Mouse (Mus musculus): ENCODE measurements at regions not wholly inside any gene's neighbourhood (a gene's known extent, or its start where the extent isn't known, plus 50 kb on each side); places are given as distances from the start of the nearest gene placed in this dataset.

GRCm38 (mm10) chr2:167878255-167878865, 53.5 kb upstream of the Ptpn1 start:
- no peak for TF ChIP-seq CTCF (IDR thresholded peaks at IDR 0.05; ENCODE audit: borderline replicate concordance, insufficient read depth, low read length)
- no peak for TF ChIP-seq POLR2A (IDR thresholded peaks at IDR 0.05; ENCODE audit: low read depth, low read length)
